Mouse (Mus musculus): ENCODE measurements at regions not wholly inside any gene's neighbourhood (a gene's known extent, or its start where the extent isn't known, plus 50 kb on each side); places are given as distances from the start of the nearest gene placed in this dataset.

DNA sequence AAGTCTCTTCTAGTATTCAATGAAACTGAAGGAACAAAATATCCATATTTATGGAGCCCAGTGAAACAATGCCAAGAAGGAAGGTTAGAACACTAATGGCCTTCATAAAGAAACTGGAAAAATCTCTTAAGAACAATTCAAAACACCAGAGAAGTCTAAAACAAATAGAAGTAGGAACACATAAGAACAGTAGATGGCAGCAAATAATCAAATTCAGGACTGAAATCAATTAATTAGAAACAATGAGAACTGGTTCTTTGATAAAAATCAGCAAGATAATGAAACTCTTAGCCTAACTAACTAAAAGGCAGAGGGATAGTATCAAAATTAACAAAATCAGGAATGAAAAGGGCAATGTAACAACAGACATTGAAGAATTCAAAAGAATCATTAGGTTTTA is 839.2 kb upstream of the Dsel start:
- TF ChIP-seq RAD21 (IDR thresholded peaks at IDR 0.05; ENCODE audit: low read depth, low read length) = peak; percentile 32
- no peak for TF ChIP-seq ZKSCAN1 (IDR thresholded peaks at IDR 0.05; ENCODE audit: low read depth, low read length)
- no peak overlapping the region for H3K4me3 ChIP-seq (ENCODE audit: control insufficient read depth in 1 of 2, insufficient read depth in 1 of 2, low read depth in 2 of 2, low read length in 2 of 2)
- H3K36me3 ChIP-seq (ENCODE audit: control insufficient read depth in 1 of 2, insufficient read depth in 2 of 2, low read length in 2 of 2) = no peaks in the 10 kb centered on the region
- no peaks in the 10 kb centered on the region for H3K27me3 ChIP-seq (ENCODE audit: control insufficient read depth in 1 of 2, insufficient read depth in 2 of 2, low read length in 2 of 2)
- no peak overlapping the region for H3K9ac ChIP-seq (ENCODE audit: control insufficient read depth, low read depth, low read length, poor library complexity, severe bottlenecking)
- H3K79me2 ChIP-seq (ENCODE audit: control insufficient read depth, insufficient read depth, low read length, poor library complexity) = no peaks in the 10 kb centered on the region
- no peaks in the 10 kb centered on the region for H3K9me3 ChIP-seq (replicated peaks; ENCODE audit: insufficient read depth, low read length)
- peak; percentile 1 for DNase-seq (ENCODE audit: low read depth, low spot score)
- H3K27ac ChIP-seq (ENCODE audit: control insufficient read depth, low read depth, low read length) = no peak overlapping the region
- H3K4me1 ChIP-seq (ENCODE audit: control insufficient read depth in 1 of 2, insufficient read depth in 2 of 2, low read length in 2 of 2) = no peaks in the 10 kb centered on the region

DNA sequence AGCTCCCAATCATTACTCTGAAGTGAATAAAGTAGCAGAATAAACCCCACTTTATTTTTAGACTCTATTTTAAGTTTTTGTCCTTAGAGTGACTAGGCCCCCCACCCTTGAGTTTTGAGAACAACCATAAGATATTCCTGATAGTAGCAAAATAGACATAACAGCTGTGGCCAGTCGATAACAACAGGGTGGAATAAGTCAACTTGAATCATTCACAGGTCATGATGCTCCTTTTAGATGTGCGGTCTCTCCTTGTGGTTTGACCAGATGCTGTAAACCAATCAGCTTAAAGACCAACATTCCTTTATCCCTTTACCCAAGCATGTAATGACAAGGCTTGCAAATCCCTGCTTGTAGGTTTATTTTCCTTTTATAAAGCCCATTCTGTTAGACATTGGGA is 794.2 kb upstream of the Dsel start:
- Histone ChIP-seq H3K4me3 (ENCODE audit: control insufficient read depth in 1 of 2, insufficient read depth in 1 of 2, low read depth in 2 of 2, low read length in 2 of 2) (no peak overlapping the region), H3K27me3 (ENCODE audit: control insufficient read depth in 1 of 2, insufficient read depth in 2 of 2, low read length in 2 of 2) (no peaks in the 10 kb centered on the region), H3K36me3 (ENCODE audit: control insufficient read depth in 1 of 2, insufficient read depth in 2 of 2, low read length in 2 of 2) (no peaks in the 10 kb centered on the region), H3K4me1 (ENCODE audit: control insufficient read depth in 1 of 2, insufficient read depth in 2 of 2, low read length in 2 of 2) (no peaks in the 10 kb centered on the region), H3K79me2 (ENCODE audit: control insufficient read depth, insufficient read depth, low read length, poor library complexity) (no peaks in the 10 kb centered on the region), H3K9ac (ENCODE audit: control insufficient read depth, low read depth, low read length, poor library complexity, severe bottlenecking) (no peak overlapping the region), H3K27ac (ENCODE audit: control insufficient read depth, low read depth, low read length) (no peak overlapping the region), H3K9me3 (replicated peaks; ENCODE audit: insufficient read depth, low read length) (no peaks in the 10 kb centered on the region)
- TF ChIP-seq SIN3A (IDR thresholded peaks at IDR 0.05; ENCODE audit: low read length) (no peak), BHLHE40 (IDR thresholded peaks at IDR 0.05; ENCODE audit: borderline replicate concordance, low read depth, low read length) (no peak), ZNF384 (IDR thresholded peaks at IDR 0.05; ENCODE audit: low read depth, low read length) (no peak), TAL1 (IDR thresholded peaks at IDR 0.05; ENCODE audit: low read length) (no peak), JUND (IDR thresholded peaks at IDR 0.05; ENCODE audit: low read depth, low read length) (no peak), KAT2A (conservative IDR thresholded peaks at IDR 0.05; ENCODE audit: low read depth, low read length) (no peak), POLR2AphosphoS5 (IDR thresholded peaks at IDR 0.05; ENCODE audit: borderline replicate concordance, low read depth, low read length) (no peak), MYB (IDR thresholded peaks at IDR 0.05; ENCODE audit: low read depth, low read length) (no peak), RCOR1 (IDR thresholded peaks at IDR 0.05; ENCODE audit: low read depth, low read length) (no peak)
- no peak for DNase-seq (ENCODE audit: low read depth, low spot score)

- Histone ChIP-seq H3K4me1 (ENCODE audit: control insufficient read depth in 1 of 2, insufficient read depth in 2 of 2, low read length in 2 of 2) (no peaks in the 10 kb centered on the region), H3K4me3 (ENCODE audit: control insufficient read depth in 1 of 2, insufficient read depth in 1 of 2, low read depth in 2 of 2, low read length in 2 of 2) (no peak overlapping the region), H3K36me3 (ENCODE audit: control insufficient read depth in 1 of 2, insufficient read depth in 2 of 2, low read length in 2 of 2) (no peaks in the 10 kb centered on the region), H3K9ac (ENCODE audit: control insufficient read depth, low read depth, low read length, poor library complexity, severe bottlenecking) (no peak overlapping the region), H3K27ac (ENCODE audit: control insufficient read depth, low read depth, low read length) (no peak overlapping the region), H3K27me3 (ENCODE audit: control insufficient read depth in 1 of 2, insufficient read depth in 2 of 2, low read length in 2 of 2) (no peaks in the 10 kb centered on the region), H3K9me3 (replicated peaks; ENCODE audit: insufficient read depth, low read length) (no peaks in the 10 kb centered on the region), H3K79me2 (ENCODE audit: control insufficient read depth, insufficient read depth, low read length, poor library complexity) (no peaks in the 10 kb centered on the region)
- no peak for TF ChIP-seq ZNF384 (IDR thresholded peaks at IDR 0.05; ENCODE audit: low read depth, low read length)
- no peak for TF ChIP-seq ZKSCAN1 (IDR thresholded peaks at IDR 0.05; ENCODE audit: low read depth, low read length)
- TF ChIP-seq USF1 (IDR thresholded peaks at IDR 0.05; ENCODE audit: low read depth, low read length) = no peak
- TF ChIP-seq POLR2AphosphoS5 (IDR thresholded peaks at IDR 0.05; ENCODE audit: borderline replicate concordance, low read depth, low read length) = no peak
- no peak for TF ChIP-seq RCOR1 (IDR thresholded peaks at IDR 0.05; ENCODE audit: low read depth, low read length)
- TF ChIP-seq MAX (IDR thresholded peaks at IDR 0.05; ENCODE audit: low read length) = no peak
- no peak for TF ChIP-seq TCF12 (IDR thresholded peaks at IDR 0.05; ENCODE audit: low read depth, low read length)
- no peak for TF ChIP-seq GABPA (IDR thresholded peaks at IDR 0.05; ENCODE audit: low read depth, low read length)
- no peak for TF ChIP-seq EP300 (IDR thresholded peaks at IDR 0.05; ENCODE audit: low read depth in 1 of 2, low read length in 2 of 2)
- no peak for TF ChIP-seq RAD21 (IDR thresholded peaks at IDR 0.05; ENCODE audit: low read depth, low read length)
- no peak for TF ChIP-seq E2F4 (IDR thresholded peaks at IDR 0.05; ENCODE audit: borderline replicate concordance, low read depth, low read length)
- no peak for TF ChIP-seq HCFC1 (IDR thresholded peaks at IDR 0.05; ENCODE audit: low read depth, low read length)
- no peak for TF ChIP-seq KAT2A (conservative IDR thresholded peaks at IDR 0.05; ENCODE audit: low read depth, low read length)
- TF ChIP-seq MEF2A (IDR thresholded peaks at IDR 0.05; ENCODE audit: extremely low read depth, insufficient replicate concordance, low read depth, low read length, poor library complexity, severe bottlenecking) = no peak
- no peak for TF ChIP-seq USF2 (IDR thresholded peaks at IDR 0.05; ENCODE audit: borderline replicate concordance in 1 of 2, insufficient read depth in 1 of 2, low read depth in 1 of 2, low read length in 2 of 2)
- no peak for TF ChIP-seq MAFK (IDR thresholded peaks at IDR 0.05; ENCODE audit: borderline replicate concordance, low read depth, low read length)
- no peak for TF ChIP-seq POLR2AphosphoS2 (IDR thresholded peaks at IDR 0.05; ENCODE audit: low read length)
- TF ChIP-seq SMC3 (IDR thresholded peaks at IDR 0.05; ENCODE audit: low read depth, low read length) = no peak
- TF ChIP-seq JUND (IDR thresholded peaks at IDR 0.05; ENCODE audit: low read depth, low read length) = no peak
- DNase-seq (ENCODE audit: low read depth, low spot score) = no peak
These were observed 773.6 kb upstream of the Dsel start for GRCm38 (mm10) chr1:112638342-112638741.

Data from MEL (cell line).